Mouse (Mus musculus): ENCODE data around the gene Dnajc2.
A peak's percentile ranks its signal among the peaks of the same experiment; 100 is the strongest.
"Not testable (repeated sequence)": the region's sequence is repeated elsewhere in the genome, so short reads cannot be mapped to it uniquely, and the experiment has no call there.

Gene Dnajc2

GRCm38 (mm10) chr5:21739881-21740280 is 45.2 kb downstream of the Dnajc2 start:
- DNase-seq = no peak

- DNase-seq = peak; percentile 65
Measured at GRCm38 (mm10) chr5:21739120-21739519, 45.9 kb downstream of the Dnajc2 start.

GRCm38 (mm10) chr5:21737620-21738019 is 47.4 kb downstream of the Dnajc2 start:
- no peak for DNase-seq

DNA sequence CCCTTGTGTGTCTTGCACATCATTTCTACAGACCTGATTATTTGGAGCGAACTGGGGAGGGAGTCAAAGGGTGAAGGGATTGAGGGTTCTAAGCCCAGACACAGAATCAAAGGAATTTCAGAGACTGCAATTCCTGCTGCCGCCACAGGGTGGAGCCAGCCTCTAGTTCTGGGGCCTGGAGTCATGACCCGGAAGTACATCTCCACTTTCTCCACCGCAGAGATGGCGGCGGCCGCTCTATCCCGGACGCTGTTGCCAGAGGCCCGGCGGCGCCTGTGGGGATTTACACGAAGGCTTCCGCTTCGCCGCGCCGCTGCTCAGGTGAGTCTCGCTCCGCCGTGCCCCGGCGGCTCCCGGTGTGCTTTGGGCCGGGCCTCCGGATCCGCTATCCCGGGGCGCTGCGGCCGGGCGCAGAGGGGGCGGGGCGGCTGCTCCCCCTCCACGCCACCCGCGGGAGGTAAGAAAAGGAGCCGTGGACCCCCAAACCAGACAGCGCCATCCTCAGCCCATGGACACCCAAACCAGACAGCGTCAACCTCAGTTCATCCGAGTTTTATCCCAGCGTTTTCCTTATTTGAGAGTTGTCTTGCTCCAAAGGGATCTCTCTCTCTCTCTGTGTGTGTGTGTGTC is 48.0 kb downstream of the Dnajc2 start, which contains the start of gene Pmpcb:
TSS of gene Pmpcb (plus strand) at position 186 of the 630 bp plus-strand sequence.
- peak; percentile 92 for DNase-seq

DNA sequence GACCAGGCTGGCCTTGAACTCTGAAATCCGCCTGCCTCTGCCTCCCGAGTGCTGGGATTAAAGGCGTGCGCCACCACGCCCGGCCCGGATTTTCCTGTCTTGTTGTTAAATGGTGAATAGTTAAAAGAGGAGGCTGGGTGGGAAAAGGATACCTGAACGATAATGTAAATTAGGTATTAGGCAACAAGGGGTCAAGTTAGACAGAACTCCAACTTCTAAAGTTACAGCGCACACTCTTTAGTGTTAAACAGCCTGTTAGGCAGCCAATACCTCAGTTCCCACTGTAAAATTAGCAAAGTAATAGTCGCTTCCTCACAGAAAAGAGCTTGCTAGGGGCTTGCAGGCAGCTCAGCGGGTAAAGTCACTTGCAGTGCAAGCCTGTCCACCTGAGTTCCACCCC is 49.0 kb downstream of the Dnajc2 start:
- no peak for DNase-seq

DNA sequence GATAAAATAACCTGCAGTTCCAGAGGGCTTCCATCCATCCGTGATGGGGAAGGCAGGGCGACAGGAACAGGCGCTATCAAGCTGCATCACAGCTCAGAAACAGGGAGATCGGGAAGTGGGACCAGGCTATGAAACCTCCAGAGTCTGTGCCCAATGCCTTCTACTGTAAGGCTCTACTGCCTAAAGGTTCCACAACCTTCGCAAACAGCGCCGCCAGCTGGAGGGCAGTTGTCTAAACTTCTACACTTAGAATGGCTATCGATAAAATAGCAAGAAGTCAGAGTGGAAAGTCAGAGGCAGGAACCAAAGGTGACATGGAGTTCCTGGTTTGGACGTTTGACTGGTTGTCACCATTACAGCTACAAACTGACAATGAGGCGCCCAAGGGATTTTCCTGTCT is 49.5 kb downstream of the Dnajc2 start:
- peak; percentile 80 for DNase-seq

DNA sequence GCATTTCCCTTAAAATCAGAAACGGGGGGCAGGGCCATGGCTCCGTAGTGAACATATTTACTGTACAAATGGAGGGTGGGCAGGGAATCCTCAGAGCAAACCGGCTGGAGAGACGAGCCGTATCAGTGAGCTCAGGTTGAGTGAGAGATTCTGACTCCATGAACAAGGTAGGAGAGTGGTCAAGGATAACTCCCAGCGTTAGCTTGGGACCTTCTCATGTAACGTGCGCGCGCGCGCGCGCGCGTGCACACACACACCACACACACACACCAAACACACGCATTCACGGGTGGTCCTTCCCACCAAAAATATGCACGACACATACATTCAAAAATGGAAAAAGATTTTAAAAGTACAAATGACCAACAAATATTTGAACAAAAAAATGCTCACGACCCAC is 50.0 kb downstream of the Dnajc2 start:
- no peak for DNase-seq

DNA sequence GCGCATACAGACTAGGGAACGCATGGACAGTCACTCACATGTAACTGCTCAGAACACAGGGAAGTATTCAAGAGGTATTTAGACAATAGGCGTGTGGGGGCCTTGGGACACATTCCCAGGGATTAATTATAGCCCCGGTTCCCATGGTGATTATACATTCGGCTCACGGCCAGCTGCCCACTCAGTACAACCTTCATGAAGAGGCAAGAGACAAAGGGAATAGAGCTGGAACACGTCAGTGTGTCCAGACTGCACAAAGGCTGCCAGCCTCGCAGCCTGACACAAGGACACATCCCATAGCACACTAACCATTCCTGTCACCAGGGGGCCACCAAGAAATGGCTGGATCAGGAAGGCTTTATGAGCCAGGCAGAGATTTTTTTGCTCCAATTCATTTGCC is 52.1 kb downstream of the Dnajc2 start:
- peak; percentile 44 for DNase-seq

DNA sequence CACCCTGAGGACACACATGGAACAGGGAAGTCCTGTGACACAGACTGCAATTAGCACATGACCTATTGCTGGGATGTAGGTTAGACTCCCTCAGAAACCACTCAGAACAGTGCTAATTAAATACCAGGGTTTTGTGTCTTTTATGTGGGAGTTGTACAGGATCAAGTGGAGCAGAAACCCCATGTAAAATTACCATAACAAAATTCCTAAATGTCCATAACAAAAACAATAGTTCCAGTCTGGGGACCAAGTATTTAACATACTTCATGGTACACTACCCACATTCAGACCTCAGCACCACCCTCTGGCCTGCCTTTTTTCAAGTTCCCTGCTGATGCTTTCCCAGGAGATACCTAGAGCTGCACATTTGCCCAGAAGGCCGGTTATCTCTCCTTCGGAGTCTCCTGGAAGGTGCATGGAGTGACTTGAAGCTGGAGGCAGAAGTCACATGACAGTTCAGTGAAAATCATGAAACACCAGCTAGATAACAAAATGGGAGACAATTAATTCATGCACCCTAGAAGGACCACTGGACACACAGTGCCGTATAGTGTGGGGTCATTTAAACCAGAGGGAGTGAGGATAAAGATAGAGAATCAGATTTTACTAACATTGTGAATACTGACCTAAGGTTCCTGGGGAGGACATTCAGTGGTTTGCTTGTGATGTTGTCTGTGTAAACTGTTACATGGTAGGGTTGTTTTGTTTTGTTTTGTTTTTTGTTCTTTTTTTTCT is 52.7 kb downstream of the Dnajc2 start:
- DNase-seq = no peak

DNA sequence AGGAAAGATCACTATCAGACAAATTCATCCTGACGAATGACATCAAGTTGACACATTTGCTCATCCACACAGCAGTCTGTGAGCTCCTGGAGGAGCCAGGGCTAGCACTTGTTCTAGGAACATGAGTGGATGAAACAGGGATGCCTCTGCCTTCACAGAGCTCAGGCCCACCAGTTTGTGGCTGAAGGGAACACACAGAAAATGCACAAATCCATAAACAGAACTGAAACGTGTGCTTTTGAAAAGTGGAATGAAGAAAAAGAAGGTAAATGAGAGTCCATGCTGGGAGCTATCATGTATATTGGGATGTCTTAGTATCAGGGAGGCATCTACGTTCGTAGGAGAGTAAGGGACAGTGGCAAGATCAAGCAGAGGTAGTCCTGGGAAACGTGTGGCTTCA is 55.9 kb downstream of the Dnajc2 start:
- no peak for DNase-seq

GRCm38 (mm10) chr5:21724872-21725271 is 60.2 kb downstream of the Dnajc2 start:
- no peak for DNase-seq

DNA sequence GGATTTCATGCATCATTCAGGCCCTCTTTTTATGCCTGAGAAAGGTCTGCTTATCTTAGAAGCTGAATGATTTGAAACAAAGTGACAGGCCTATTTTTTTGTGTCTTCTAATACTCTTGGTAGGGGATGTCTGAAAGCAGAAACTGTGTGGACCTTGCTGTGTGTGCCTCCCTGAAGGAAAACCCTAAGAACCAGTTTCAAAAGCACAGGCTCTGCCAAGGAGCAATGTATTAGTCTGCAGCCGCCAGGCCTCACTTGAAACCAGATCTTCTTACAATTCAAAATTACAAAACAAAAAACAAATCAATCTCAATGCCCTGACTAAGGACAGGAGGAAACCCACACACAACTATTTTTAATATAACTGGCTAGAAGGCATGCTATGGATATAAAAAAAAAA is 60.6 kb downstream of the Dnajc2 start:
- DNase-seq = no peak

DNA sequence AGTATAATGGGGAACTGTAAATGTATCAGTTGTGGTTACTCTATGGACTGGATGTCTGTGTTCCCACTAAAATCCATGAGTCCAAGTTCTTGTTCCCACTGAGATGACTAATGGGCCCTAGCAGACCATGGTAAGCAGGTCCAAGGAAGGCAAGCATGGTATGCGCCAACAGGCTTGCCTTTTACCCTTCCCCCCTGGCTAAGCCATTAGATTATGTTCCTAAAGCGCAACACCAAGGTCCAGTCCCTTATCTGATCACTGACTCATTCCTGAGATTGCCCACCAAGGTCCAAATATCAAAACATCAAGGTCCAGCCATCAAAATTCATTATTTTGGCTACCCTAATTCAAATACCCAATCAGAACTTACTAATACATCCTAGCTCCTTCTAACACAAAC is 65.8 kb downstream of the Dnajc2 start:
- DNase-seq = no peak

DNA sequence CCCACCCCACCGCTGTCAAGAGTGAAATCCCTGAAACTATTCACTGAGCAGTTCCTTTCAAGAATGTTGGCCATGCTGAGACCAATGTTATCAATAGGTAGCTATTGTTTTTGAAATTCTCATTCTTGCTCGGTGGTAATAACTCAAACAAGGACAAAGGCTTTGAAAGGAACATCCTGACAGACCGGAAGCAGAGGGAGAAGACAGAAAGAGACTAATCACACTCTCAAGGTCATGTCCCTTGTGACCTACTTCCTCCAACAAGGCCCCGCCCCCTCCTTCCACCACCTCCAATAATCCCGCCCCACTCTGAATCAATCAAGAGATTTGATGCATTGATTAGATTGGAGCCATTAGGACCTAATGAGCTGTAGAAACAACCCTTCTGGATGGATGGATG is 66.5 kb downstream of the Dnajc2 start:
- DNase-seq = no peak

GRCm38 (mm10) chr5:21717165-21717715 is 67.8 kb downstream of the Dnajc2 start:
- no peak for DNase-seq

DNA sequence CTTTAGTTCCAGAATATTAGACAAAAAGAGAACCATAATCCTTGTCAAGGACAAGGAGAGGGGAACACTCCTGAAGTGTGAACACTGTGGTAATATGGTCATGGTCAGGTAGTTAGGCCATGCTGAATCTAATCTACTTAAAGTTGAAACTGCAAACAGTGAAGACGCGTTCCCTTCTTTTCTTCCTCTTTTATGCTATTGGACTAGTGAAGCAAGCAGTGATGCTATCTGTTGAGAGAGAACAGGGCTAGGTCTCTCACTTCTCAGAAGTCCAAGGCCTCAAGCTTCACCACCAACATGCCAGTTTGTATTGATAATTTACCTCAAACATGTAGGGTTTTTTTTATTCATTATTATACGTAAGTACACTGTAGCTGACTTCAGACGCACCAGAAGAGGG is 70.6 kb downstream of the Dnajc2 start:
- no peak for DNase-seq

DNA sequence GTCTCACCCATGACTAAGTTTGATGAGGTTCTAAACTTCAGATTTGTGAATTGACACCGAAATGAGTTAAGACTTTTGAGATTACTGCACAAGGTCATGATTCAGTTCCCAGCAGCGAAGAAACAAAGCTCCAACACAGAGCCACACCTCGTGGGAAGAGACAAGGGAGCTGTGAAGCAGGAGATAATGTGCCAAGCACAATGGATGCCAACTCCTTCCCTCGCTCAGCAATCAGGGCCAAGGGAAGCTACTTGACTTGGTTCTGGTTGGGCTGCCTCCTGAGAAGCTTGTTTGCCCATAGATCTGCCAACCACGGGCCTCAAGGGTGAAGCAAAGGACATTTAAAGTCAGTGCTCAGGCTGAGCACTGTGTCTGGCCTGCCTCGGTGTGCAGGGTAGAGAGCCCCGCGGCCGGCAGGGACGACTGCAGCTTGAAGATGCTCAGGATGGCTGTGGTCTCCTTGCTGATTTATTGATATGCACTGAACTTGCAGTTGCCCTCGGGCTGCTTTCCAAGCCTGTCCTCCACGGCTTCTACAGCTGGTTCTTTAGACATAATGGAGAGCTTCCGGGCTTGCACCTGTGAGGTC is 72.8 kb downstream of the Dnajc2 start:
- no peak for DNase-seq

DNA sequence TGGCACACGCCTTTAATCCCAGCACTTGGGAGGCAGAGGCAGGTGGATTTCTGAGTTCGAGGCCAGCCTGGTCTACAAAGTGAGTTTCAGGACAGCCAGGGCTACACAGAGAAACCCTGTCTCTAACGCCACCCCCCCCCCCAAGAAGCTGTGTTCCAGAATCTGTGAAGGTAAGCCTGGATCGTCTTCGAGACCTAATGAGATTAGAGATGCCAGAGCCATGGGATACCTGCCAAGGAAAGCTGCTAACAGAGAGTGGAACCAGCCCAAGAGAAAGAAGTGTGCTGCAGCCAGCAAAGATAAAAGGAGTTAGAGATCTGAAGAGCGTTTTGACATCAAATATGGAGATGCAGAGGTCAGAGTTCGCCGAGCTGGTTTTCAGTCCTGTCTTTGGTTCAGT is 77.0 kb downstream of the Dnajc2 start:
- DNase-seq = not testable (repeated sequence)
